Mouse (Mus musculus) E14TG2a.4 (cell line): ENCODE data around the gene Socs5.

ENCODE experiments used
- CTCF ChIP-seq: conservative IDR thresholded peaks from 2 replicates; pipeline ENCODE4 v1.5.1; 2014; ENCODE audit warnings: low read length
- POU5F1 ChIP-seq: IDR thresholded peaks from 2 replicates; pipeline ENCODE4 v1.6.1; 2014; ENCODE audit warnings: low read length, borderline replicate concordance

- TF ChIP-seq CTCF (no peak), POU5F1 (no peak)
These were observed 66.5 kb downstream of the Socs5 start for GRCm38 (mm10) chr17:87173966-87174365.
